Mouse (Mus musculus) testis, adult 2 months (tissue): ENCODE results near the gene Vrk3. TPM values are rescaled to one million over a fixed set of nuclear protein-coding genes. Genes with fewer than 3 reads are reported as not detected.

Experiments
- H3K27ac ChIP-seq: fragments of 200-500 bp; 2 replicates; pipeline ENCODE4 v1.5.1; 2012; ENCODE audit warnings: low read depth, low read length; ENCODE audit not compliant: control insufficient read depth, insufficient read depth
- H3K27me3 ChIP-seq: fragments of 200-500 bp; 2 replicates; pipeline ENCODE4 v1.6.1; 2012; ENCODE audit warnings: mild to moderate bottlenecking, low read length, moderate library complexity; ENCODE audit not compliant: control insufficient read depth, insufficient read depth
- H3K36me3 ChIP-seq: fragments of 200-500 bp; 2 replicates; pipeline ENCODE4 v1.6.1; 2012; ENCODE audit warnings: mild to moderate bottlenecking, low read length; ENCODE audit not compliant: control insufficient read depth, insufficient read depth
- H3K4me1 ChIP-seq: fragments of 200-500 bp; 2 replicates; pipeline ENCODE4 v1.6.1; 2012; ENCODE audit warnings: low read length; ENCODE audit not compliant: control insufficient read depth, insufficient read depth
- H3K4me3 ChIP-seq: fragments of 200-500 bp; 2 replicates; pipeline ENCODE4 v1.5.1; 2012; ENCODE audit warnings: low read depth, mild to moderate bottlenecking, low read length, moderate library complexity, mixed read lengths; ENCODE audit not compliant: control insufficient read depth
- CTCF ChIP-seq: fragments of 200-500 bp; IDR thresholded peaks from 2 replicates; pipeline ENCODE4 v1.5.1; 2012; ENCODE audit warnings: low read depth, mild to moderate bottlenecking, inconsistent platforms, low read length, moderate library complexity; ENCODE audit not compliant: control insufficient read depth, insufficient read depth, insufficient replicate concordance
- POLR2A ChIP-seq: fragments of 200-500 bp; IDR thresholded peaks from 2 replicates; pipeline ENCODE4 v1.6.1; 2012; ENCODE audit warnings: low read depth, mild to moderate bottlenecking, inconsistent platforms, low read length, moderate library complexity; ENCODE audit not compliant: control insufficient read depth
- polyA plus RNA-seq: library from polyadenylated mRNA; depleted of rRNA; stranded (reverse); fragments of >200 nt; gene quantifications from 2 replicates; pipeline ENCODE4 v1.2.3, GENCODE M21; 2012

Gene Vrk3
- polyA plus RNA-seq, 1 experiment, result 131 TPM

DNA sequence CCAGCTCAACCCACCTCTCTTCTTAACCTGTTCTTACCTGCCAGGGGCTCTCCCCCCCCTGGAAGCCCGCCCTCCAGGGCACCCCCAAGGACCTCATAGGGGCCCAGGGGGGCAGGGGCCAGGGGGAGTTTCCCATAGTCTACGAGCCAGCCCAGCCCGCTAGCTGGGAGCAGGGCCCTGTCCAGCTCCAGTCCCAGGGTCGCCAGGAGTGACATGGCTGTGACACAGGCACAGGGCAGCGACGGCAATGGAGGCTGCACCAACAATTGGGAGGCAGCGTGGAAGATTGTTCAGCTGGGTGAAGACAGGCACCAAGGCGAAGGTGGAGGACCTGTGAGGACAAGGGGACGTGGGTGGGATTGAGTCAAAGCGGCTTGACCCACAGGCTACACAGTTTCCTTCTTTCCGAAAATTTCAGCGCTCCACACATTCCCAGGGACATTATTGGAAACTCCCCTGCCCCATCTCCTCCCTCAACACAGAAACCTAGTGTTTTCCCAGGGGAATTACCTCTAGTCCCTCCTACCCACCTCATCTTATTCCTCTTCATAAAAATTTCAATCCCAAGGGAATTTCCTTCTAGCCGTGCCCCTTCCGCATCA is 66.8 kb downstream of the Vrk3 start:
- peak; percentile 38; the same call in 1 of the 2 replicates for TF ChIP-seq POLR2A
- no peak for TF ChIP-seq CTCF
- Histone ChIP-seq H3K27ac (peak overlapping the region; percentile 86), H3K36me3 (peaks cover 3% of the 10 kb centered on the region; the same call in 1 of the 2 replicates)

DNA sequence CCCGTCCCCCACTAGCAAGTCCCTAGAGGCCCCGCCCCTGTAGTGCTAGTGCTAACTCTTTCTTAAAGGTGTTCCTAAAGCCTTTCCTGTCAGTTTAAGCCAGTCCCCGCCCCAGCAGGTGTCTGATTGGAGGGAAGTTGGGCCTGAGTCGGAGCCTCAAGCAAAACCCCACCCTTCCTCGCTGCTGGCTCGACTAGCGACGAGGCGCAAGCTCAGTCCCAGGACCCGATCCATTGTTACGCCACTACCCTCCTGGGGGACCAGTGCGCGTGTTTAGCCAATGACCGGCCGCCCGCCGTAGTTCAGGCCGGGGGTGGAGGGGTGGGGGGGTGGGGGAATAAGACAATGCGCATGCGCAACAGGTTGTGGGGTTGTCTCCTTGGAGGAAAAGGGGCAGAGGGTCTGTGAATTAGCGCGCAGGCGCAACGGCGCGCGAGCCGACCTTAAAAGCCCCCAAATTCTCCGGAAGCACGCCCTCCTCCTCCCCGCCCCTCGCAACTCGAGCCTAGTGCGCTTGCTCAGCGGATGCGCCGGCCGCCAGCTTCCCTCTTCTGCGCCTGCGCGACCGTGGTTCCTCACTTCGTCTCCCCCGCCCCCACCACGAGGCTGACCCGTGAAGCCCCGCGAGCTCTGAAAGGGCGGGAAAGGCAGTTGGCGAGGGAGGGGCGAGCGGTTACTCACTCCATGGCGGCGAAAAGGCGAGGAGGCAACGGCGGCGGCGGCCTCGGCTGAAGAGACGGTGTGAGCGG is 67.7 kb downstream of the Vrk3 start, which contains the start of the genes Nup62 and Il4i1:
Nup62 (plus strand) TSS at position 368 of the 749 bp plus-strand sequence.
Il4i1 (plus strand) TSS at position 667 of the 749 bp plus-strand sequence.
- Histone ChIP-seq H3K27me3 (no peaks in the 10 kb centered on the region), H3K27ac (peak within 1 kb of the TSS; percentile 100), H3K4me1 (peaks cover 15% of the 10 kb centered on the region), H3K4me3 (peak within 1 kb of the TSS; percentile 99), H3K36me3 (peaks cover 3% of the 10 kb centered on the region; the same call in 1 of the 2 replicates)
- TF ChIP-seq POLR2A, result peak; percentile 91
- TF ChIP-seq CTCF, result no peak

More for the DNA sequence above, 66.8 kb downstream of the Vrk3 start:
- no peaks in the 10 kb centered on the region for H3K27me3 ChIP-seq
- peak overlapping the region; percentile 99 for H3K4me3 ChIP-seq
- peaks cover 15% of the 10 kb centered on the region for H3K4me1 ChIP-seq

DNA sequence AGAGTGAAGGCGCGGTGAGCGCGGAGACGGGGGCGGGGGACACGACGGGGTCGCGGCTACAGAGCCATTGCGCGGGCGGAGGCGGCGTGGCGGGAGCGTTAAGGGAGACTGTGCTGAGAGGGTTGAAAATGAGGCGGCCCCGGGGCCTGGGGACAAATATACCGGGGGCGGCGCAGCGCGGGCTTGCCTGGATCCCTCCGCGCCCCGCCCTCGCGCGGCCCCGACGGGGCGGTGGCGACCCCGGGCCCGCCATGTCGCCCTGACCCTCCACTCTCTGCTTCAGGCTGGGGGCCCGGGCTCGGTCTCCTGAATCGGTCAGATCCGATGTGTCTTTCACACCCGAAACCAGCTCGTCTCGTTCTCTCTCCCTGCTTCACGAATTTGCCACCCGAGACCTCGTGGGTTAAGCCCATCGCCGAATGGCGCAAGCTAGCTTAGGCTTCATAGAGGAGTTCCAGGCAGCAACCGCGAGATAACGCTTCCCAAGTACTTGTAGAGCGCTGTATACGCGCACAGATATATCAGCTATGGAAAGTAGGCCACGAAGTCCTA is 68.3 kb downstream of the Vrk3 start, which contains the start of gene Atf5:
Atf5 (minus strand) TSS at position 189 of the 552 bp plus-strand sequence.
- no peak for TF ChIP-seq CTCF
- no peak for TF ChIP-seq POLR2A

DNA sequence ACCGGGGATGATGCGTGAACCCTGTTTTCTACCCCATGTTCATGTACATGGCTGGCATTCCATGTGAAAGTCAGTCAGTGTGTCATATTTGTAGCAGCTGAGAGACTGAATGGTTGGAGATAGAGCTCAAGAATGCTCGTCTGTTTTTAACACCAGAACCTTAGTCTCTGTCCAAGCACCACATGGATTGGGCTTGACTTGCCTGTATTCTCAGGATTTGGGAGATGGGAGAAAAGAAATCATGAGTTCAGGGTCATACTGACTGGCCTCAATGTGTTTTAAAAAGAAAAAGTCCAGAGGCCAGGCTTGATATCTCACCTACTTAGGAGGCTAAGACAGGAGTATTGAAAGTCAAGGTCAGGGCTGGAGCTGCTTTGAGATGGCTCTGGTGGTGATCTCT is 69.2 kb downstream of the Vrk3 start:
- H3K27ac ChIP-seq, result peak overlapping the region; percentile 100
- peaks cover 3% of the 10 kb centered on the region; the same call in 1 of the 2 replicates for H3K36me3 ChIP-seq
- peaks cover 15% of the 10 kb centered on the region for H3K4me1 ChIP-seq
- no peaks in the 10 kb centered on the region for H3K27me3 ChIP-seq
- TF ChIP-seq CTCF, result no peak
- TF ChIP-seq POLR2A, result no peak
- peak overlapping the region; percentile 99 for H3K4me3 ChIP-seq

More for the DNA sequence above, 68.3 kb downstream of the Vrk3 start, which contains the start of gene Atf5:
- no peaks in the 10 kb centered on the region for H3K27me3 ChIP-seq
- H3K4me3 ChIP-seq, result peak within 1 kb of the TSS; percentile 99
- peaks cover 15% of the 10 kb centered on the region for H3K4me1 ChIP-seq
- peaks cover 3% of the 10 kb centered on the region; the same call in 1 of the 2 replicates for H3K36me3 ChIP-seq
- peak within 1 kb of the TSS; percentile 100 for H3K27ac ChIP-seq

- Histone ChIP-seq H3K4me1 (peaks cover 15% of the 10 kb centered on the region), H3K4me3 (peak overlapping the region; percentile 58), H3K27me3 (no peaks in the 10 kb centered on the region), H3K27ac (peak overlapping the region; percentile 10; the same call in 1 of the 2 replicates), H3K36me3 (peaks cover 3% of the 10 kb centered on the region; the same call in 1 of the 2 replicates)
- TF ChIP-seq POLR2A, result no peak
- TF ChIP-seq CTCF, result no peak
Measured at GRCm38 (mm10) chr7:44818164-44818563, 70.0 kb downstream of the Vrk3 start.

DNA sequence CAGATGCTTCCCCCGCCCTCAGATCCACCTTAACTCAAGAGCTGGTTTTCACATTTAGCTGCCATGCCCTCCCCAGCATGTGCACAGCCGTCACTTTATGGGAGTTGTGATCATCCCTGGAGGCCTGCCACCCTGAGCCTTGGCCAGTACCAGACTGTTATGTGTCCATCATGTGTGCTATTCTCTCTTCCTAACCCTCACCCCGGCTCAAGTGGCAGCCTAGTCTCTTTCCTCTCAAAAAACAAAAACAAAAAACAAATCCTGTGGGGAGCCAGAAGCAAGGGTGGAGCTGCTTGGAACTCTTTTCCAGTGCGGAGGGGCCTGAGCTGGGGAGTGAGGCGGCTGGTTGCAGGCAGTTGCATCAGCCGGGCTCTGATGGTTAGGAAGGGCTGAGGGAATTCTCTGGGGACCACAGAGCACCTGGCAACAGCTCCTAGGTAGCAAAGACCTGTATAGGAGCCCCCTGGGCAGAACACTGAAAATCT is 70.6 kb downstream of the Vrk3 start:
- H3K4me1 ChIP-seq, result peaks cover 15% of the 10 kb centered on the region
- peak overlapping the region; percentile 58 for H3K4me3 ChIP-seq
- H3K27ac ChIP-seq, result peak overlapping the region; percentile 49; the same call in 1 of the 2 replicates

DNA sequence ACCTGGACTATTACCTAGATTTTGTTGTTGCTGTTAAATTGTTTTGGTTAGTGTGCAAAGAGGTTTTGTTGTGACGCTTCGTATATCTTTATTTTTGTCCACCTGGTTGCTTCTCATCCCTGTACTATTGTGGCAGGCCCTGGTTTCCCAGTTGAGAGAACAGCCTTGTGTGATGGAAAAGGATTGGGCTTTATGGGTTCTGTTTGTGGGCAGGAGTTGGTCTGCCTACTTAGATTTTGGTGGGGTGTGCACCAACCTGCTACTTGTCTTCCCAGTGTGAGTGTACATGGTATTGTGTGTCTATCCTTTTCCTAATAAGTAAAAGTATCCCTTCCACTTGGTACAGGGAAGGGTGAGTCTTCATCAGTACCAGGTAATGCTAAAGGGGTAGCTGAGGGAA is 71.2 kb downstream of the Vrk3 start:
- H3K36me3 ChIP-seq, result peaks cover 3% of the 10 kb centered on the region; the same call in 1 of the 2 replicates
- H3K4me1 ChIP-seq, result peaks cover 15% of the 10 kb centered on the region
- no peaks in the 10 kb centered on the region for H3K27me3 ChIP-seq
- no peak for TF ChIP-seq CTCF
- no peak for TF ChIP-seq POLR2A
- H3K27ac ChIP-seq, result peak overlapping the region; percentile 49
- no peak overlapping the region; the same call in 1 of the 2 replicates for H3K4me3 ChIP-seq

More for the DNA sequence above, 70.6 kb downstream of the Vrk3 start:
- TF ChIP-seq POLR2A, result no peak
- TF ChIP-seq CTCF, result no peak
- H3K27me3 ChIP-seq, result no peaks in the 10 kb centered on the region
- peaks cover 3% of the 10 kb centered on the region; the same call in 1 of the 2 replicates for H3K36me3 ChIP-seq
